Mouse (Mus musculus) heart, adult 11 months (tissue): ENCODE results near the gene Atg101.
A peak's percentile ranks its signal among the peaks of the same experiment; 100 is the strongest.

Source experiments
- DNase-seq: peaks from one replicate; pipeline ENCODE4 v3.0.0; 2022

Gene Atg101

DNA sequence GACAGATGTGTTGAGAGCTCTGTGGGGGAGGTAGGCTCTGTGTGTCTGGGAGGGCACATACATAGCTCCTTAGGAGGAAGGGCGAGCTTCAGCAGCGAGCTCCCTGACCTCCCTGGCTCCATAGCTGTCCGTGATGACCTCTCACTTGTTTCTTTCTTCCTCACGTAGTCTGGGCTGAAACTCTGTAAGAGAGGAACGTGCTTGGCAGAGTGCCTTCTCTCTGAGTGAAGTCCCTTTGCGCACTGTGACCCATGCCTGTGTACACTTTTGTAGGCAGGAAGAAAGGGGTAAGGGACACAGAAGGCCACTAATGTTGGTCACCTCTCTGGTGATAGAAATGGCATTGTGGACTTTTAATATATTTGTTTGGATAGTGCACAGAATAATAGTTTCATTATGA, 3.3 kb downstream of the Atg101 start:
- DNase-seq: no peak

DNA sequence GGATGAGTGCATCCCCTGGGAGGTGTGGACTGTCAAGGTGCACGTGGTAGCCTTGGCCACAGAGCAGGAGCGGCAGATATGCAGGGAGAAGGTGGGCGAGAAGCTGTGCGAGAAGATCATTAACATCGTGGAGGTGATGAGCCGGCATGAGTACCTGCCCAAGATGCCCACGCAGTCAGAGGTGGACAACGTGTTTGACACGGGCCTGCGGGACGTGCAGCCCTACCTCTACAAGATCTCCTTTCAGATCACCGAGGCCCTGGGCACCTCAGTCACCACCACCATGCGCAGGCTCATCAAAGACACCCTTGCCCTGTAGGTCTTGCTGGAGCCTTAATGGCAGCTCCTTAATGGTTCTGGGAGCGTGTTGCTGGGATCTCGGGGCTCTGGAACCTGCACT, 6.3 kb downstream of the Atg101 start:
- DNase-seq: peak; percentile 91

DNA sequence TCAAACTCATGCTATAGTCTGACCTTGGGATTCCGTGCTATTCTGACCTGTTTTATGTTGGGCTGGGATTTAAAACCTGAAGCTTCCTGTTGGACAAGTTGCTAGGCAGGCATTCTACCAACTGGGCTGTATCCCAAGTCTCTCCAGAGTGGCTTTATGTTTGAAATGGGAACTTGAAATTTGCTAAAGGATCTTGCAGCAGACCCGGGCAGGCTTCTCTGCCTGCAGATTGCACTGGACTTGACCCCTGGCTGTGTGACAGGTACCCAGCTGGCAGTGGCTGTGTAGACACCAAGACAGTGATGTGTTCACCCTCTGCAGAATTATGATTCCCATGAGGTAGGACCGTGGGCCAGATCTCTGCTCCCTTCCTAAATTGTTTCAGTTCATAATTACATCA, 7.9 kb downstream of the Atg101 start:
- peak; percentile 92 for DNase-seq

DNA sequence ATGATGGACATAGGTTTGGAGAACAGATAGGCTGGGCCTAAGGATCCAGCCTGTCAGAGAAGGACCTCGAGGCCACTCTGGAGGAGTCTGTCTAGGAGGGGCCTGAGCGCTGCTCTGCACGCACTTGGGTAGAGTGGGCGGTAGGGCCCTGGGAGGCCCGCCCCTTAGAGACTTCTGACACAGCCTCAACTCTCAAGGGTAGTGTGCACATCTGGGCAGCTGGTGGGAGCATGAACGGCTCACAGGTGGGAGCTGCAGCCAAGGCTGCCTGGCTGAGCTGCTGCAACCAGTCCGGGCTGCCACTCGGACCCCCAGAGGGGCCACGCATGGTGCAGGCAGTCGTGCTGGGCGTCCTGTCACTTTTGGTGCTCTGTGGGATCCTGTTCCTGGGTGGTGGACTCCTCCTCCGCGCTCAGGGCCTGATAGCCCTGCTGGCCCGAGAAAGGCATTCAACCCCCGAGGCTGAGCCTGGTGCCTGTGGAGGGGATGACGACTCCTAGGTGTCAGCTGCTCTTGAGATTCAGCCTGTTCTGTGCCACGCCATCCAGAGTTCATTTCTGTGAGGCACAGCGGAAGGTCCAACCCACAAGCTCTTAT, 9.1 kb downstream of the Atg101 start, which contains the start of gene 6030408B16Rik:
6030408B16Rik (plus strand) TSS at position 188 of the 597 bp plus-strand sequence.
- DNase-seq: peak; percentile 96

DNA sequence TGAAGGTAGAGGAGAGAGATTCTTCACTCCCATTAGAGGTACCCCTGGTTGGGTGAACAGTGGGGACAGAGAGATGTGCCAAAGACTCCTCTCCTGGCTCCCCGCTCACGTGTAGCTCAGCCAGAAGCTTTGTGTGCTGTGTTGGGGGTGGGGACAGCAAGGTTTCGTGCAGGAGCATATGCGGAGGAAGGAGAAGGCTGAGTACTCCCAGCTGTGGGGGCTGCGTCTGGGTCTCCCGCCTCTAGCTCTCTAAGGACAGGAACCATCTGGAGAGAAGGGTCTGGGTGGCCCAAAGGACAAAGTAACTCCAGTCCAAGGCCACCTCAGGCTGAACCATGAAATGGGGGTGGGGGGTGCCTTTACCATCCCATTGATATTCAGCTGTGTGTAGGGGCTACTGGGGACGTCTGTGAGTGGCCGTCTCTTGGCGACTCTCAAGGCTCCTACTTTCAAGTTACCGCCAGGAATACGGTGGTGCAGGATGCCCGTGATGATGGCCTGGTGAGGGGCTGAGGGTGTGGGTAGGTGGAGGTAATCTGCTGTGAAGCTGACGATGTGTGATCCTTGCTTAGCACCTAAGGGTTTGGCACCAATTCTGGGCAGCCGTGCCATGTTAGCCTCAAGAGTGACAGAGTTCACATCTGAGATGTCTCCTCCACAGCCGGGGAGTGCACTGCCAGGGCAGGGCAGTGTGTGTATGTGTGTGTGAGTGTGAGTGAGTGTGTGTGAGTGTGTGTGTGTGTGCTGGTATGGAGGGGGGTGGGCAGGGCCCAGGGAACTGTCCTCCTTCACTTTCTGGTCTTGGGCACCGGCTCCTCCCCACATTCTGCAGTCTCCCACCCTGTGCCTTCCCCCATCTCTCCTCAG, 10.2 kb downstream of the Atg101 start:
- DNase-seq: peak; percentile 94

DNA sequence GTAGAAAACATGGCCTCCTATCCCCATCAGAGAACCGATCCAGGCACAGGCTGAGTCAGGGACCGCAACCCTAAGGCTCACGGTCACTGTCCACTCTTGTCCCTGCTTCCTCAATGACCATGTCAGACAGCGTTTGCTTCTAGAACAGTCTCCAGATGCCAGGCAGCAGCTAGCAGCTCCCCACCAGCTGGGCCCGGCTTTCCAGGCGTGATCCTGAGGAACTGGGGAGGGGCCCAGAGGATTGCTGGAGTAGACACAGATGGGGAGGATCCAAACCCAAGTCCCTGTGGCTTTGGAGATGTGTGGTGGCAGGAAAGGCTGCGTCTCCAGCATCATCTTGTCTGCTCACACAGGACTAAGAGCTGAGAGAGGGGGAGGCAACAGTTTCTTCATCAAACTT, 11.0 kb downstream of the Atg101 start:
- peak; percentile 98 for DNase-seq

DNA sequence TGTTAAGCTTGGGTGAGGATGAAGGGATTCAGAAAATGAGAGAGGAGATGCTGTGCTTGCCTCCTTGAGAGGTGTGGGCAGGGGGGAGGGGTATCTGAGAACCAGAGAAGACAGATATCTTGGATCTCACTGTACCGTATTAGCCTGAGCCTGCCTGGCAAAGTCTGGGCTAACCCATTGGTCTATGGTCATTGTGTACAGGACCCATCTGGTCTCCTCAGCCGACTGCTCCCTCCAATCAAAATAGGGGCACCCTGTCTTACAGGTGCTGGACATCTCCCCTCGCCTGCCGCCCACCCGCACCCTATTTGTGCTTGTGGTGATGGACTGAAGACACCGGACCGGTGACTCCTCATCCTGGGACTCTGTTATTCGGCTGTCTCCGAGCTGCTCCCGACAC, 11.5 kb downstream of the Atg101 start:
- peak; percentile 94 for DNase-seq

DNA sequence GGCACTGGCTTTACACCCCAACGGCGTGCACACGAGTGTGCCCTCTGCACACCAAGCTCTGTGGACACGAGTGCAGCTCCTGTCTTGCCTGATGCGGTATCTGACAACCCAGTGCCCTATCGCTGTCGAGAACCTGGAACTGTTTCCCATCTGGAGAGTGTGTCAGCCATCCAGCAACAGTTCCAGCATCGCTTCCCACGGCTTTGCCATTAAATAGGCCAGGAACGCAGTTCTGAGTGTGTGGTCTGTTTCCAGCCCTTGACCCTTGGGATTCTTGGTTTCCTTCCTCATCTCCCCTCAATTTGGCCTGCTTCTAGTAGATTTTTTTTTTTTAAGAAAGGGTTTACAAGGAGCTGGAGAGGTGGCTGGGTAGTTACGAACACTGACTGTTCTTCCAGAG, 12.0 kb downstream of the Atg101 start:
- DNase-seq: peak; percentile 94

DNA sequence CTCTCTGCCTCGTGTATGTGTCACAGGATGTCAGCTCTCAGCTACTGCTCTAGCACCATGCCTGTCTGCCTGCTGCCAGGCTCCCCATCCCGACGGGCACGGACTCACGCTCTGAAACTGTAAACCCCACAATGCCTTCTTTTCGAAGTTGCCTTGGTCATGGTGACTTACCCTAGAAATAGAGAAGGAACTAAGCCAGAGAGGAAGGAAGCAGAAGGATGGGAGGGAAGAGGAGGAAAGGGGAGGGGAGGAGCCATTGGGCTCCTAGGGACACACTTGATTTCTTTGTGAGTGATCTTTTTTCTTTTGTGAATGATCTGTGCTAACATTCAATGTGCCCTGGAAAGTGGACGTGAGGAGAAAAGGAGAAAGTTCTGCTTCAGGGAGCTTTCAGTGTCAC, 13.9 kb downstream of the Atg101 start:
- DNase-seq: no peak

DNA sequence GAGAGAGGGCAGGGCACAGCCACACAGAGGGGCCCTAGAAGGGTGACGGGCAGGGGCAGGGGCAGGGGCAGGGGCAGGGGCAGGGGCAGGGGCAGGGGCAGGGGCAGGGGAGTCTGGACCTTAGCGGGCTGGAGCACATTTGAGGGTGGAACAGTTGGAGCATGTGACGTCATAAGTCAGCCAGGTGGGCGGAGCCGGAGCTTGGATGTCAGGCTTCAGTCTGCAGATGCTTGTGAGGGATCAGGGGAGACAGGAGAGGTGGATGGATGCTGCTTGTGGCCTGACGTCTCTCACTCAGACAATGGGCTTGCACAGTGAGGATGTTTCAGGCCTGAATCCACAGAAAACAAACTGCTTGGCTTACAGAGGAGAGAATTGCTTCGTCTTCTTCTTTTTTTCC, 14.5 kb downstream of the Atg101 start:
- DNase-seq: peak; percentile 92

DNA sequence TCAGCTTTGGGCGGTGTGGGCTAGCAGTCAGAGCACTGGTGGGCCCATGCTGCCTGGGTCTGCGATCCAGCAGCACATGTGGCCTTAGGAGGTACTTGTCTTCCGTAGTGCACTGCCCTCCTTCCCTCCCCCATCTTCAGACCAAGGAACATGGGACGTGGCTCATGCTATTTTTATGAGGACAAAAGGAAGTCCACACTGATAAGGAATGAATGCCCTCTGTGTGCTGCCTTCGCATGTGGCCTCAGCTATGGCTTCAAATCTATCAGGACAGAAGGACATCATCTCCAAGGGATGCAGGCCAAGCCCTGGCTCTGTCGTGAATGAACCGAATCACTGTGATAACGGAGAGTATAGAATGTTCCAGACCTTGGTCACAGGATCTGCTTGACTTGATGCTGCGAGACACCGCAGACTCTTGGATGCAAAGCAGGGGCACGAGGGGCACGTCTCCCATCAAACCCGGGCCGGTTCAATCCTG, 15.4 kb downstream of the Atg101 start:
- peak; percentile 98 for DNase-seq

DNA sequence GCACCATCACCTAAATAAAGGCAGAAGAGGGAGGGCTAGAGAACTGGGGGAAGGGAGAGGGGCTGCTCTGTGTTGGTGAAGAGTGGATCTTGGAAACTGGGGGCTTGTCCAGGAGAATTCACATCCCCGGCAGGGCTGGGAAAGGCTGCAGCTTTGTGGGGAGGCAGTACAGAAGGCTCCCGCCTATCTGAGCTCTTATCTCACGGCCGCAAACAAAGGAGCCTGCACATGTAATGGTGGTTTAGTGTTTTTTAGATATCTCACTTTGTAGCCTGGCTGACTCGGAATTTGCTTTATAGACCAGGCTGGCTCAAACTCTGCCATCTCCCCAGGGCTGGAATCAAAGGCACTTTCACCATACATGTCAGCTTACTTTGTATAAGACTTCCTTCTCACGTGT, 16.1 kb downstream of the Atg101 start:
- no peak for DNase-seq

DNA sequence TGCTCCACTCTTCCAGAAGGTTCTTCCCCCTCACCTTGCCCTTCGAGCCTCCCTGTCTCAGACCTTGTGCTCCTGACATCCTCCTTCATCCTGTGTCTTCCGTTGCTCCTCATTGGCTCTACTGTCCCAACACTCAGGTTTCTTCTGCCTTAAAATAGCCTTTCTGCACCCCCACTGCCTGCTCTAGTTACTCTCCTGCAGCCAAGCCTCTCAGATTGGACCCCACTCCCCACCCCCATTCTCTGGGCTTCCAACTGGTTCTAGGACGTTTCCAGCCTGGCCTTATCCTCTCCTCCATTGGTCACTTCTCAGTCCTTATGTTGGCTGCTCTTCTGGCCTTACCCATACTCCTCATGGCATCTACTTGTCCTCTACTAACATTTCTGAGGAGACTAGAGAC, 18.1 kb downstream of the Atg101 start:
- DNase-seq: no peak

DNA sequence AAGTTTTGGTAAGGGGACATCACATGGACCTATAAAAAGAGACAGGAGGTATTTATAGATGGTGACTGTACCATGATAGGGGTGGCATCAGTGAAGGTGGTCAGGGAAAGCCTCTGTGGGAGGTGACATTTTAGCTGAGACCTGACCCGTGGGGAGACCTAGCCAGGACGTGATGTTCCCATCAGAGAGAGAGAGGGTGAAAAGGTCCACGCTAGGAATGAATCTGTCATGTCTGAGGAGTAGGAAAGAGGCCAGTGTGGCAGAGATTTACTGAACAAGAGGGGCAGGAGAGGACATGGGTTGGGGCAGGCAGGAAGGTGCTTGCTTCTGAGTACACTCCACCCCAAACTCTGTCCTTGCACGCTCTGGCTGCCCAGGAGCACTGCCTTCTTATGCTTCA, 19.8 kb downstream of the Atg101 start:
- DNase-seq: no peak

DNA sequence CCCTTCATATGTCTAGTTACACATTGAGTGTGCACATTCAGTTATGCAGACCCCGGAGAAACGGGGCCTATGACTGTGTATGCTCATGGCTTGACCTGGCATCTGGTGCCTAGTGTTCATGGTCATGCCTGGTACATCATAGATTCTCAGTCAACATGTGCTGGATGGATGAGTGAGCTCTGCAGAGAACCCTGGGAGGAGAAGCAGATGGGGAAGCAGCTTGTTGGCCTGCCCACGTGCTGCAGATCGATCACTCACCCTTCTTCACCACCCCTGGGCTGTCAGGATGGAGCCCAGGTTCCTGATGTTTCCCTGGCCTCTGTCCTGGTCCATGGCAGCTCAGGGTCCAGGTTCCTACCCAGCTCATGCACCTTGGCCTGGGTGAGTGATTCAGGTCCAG, 22.4 kb downstream of the Atg101 start:
- no peak for DNase-seq

DNA sequence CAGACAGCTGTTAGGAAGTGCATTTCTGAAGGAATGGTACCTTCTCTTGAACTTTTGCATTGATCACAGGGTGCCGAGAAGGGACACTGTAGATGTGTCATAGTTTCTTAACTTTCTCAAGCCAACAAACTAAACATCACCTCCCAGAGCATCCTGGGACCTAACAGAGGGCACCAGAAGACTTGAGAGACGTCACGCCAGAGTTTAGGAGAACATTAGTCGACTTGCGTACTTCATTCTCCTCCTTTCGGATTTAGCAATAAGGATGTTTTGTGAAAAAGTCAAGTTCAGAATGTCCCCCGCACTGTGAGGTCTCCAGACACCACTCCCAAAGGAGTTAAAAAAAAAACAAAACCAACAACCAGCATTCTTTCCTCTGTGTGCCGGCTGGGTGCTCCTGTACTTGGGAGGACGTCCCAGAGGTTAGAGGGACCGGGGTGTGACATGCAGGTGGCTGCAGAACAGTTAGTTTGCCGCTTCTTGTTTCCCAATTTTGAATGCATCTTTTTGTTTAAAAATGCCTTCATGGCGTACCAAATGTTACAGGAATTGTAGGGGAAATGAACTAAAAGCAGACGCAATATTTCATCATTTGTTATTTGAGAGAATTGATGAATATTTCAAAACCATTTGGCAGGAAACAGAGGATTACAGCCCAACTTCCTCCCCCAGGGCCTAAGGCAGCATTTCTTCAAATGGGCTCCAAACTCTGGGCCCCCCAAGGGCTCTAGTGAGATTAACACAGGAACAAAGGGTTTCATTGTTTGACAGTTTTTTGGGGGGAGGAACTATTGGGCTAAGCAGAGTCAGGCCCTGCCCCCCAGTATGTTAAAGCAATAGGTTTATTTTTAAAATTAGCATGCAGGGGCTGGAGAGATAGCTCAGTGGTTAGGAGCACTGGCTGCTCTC, 24.6 kb downstream of the Atg101 start:
- DNase-seq: peak; percentile 97

DNA sequence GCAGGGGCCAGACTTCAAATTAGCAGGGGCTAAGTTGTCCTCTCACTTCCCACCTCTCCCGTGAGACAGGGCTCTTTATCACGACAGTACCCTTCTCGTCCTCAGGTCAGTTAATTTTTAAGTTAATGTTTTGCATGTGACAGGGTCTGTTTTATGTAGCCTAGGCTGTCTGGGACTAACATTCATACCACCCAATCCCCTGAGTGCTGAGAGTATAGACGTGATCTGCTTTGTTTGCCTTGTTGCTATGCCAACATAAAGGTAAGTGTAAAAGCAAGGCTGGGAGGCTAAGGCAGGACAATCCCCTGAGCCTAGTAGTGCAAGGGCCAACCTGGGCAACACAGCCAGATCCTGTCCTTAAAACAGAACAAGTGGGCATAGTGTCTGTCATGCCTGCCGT, 25.4 kb downstream of the Atg101 start:
- DNase-seq: no peak

DNA sequence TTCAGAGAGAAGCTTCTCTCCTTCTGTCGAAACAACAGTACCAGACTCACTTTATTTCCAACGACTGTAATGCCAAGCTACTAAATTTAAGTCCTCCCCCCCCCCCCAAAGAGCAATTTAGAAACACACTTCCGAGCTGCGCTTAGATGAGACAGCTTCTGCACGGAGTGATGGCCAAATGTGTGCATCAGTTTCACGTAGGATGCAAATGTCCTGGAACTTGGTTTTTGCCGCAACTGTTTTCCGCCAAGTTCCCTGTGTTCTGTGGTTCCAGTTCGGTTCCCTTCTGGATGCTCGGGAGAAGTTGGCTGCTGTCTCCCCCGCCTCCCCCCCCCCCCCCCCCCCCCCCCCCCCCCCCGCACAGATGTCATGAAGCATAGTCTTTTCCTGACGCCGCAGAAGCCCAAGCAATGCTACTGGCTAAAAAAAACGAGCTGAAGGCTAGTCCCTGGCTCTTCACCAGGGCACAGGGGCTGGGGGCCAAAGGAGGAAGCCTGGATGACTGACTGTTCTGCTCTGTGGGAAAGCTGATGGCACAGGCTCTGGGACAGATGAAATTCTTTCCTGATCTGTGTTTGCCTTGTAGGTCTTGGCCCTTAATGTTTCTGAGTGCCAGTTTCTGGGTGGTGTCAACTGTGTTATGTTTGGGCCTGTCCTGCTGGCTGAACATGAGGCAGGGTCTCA, 27.2 kb downstream of the Atg101 start:
- DNase-seq: peak; percentile 95

DNA sequence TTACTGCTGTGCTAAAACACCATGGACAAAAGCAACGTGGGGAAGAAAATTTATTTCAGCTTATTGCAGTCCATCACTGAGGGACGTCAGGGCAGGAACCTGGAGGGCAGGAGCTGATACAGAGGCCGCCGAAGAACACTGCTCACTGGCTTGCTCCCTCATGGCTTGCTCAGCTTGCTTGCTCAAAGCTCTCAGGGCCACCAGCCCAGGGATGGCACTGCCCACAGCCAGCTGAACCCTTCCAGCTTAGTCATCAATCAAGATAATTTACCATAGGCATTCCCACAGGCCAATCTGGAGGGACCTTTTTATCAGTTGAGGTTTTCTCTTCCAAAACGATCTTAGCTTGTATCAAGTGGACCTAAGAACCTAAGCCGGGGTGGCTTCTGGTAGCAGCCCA, 27.9 kb downstream of the Atg101 start:
- DNase-seq: no peak

DNA sequence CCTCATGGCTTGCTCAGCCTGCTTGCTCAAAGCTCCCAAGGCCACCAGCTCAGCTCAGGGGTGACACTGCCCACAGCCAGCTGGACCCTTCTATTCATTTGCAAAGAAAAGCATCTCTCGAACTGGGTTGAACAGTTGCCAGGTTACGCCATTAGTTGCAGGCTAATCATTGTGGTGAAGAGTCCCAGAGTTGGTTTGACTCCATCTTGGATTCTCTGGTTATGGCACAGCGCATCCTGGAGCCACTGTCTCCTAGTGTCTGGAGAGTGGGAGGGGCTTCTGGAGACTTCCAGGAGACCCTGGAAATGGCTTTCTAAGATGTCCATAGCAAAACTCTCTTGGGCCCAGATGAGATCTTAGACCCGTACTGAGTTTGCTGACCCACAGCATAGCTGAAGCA, 31.3 kb downstream of the Atg101 start:
- no peak for DNase-seq

DNA sequence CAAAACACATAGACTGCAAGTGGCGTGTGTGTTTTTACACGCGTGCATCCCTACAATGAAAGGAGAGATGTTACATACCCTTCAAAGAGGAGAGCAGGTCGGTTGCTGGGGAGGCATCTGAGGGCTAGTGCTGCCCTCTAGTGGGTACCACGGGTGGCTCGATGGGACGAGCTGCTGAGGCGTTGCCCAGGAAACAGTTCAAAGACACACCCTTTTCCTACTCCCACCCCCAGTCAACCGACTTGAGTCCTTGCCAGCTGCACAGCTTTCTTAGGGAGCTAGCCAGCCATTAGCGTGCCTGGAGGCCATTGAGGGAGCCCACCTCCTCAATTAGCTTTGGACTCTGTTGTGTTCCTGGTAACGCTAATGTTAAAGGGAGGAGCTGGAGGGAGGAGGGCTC, 31.8 kb downstream of the Atg101 start:
- DNase-seq: peak; percentile 99

DNA sequence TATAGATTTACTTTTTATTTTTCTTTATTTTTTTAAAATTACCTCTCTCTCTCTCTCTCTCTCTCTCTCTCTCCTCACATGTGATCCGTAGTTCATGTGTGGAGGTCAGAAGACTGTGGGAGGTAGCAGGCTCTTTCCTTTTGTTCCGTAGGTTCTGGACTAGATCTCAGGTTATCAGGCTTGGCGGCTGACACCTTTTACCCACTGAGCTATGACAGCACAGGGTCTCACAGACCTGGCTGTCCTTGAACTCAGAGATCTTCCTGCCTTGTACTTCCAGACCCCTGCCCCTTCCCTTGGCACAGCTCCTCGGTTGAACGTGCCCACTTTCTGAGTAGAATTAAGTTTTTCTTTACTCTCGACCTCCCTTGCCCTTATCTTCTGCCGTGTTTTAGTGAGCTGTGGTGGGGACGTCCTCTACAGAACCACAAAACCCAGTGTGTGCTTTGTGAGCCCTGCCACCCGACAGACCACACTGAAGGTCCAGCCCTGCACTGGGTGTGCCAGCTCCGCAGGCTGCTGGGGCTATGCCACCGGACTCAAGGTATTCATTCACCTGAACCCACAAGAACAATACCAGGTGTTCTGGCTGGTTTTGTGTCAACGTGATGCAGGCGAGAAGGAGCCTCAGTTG, 32.3 kb downstream of the Atg101 start:
- peak; percentile 94 for DNase-seq
